Mouse (Mus musculus) kidney, embryonic 15.5 days (tissue): ENCODE results near the gene Zfand3. TPM values are rescaled to one million over a fixed set of nuclear protein-coding genes. Genes with fewer than 3 reads are reported as not detected.

Experiments used
- ATAC-seq: fragments of 200-750 bp; cut with Nextera tagmentation; replicated peaks from 2 replicates; pipeline ENCODE4 v1.8.0; 2017; ENCODE audit warnings: moderate TSS enrichment; ENCODE audit not compliant: low FRiP score
- H3K27ac ChIP-seq: fragments of 300-500 bp; sonication (generic); 2 replicates; pipeline ENCODE4 v1.5.1; 2015; ENCODE audit warnings: mild to moderate bottlenecking, inconsistent platforms
- H3K27me3 ChIP-seq: fragments of 300-500 bp; sonication (generic); 2 replicates; pipeline ENCODE4 v1.6.1; 2015; ENCODE audit warnings: inconsistent platforms
- H3K36me3 ChIP-seq: fragments of 300-500 bp; sonication (generic); 2 replicates; pipeline ENCODE4 v1.6.1; 2015; ENCODE audit warnings: inconsistent platforms
- H3K4me1 ChIP-seq: fragments of 300-500 bp; sonication (generic); 2 replicates; pipeline ENCODE4 v1.6.1; 2015; ENCODE audit warnings: inconsistent platforms
- H3K4me2 ChIP-seq: fragments of 300-500 bp; sonication (generic); 2 replicates; pipeline ENCODE4 v1.6.1; 2015; ENCODE audit warnings: moderate library complexity, mild to moderate bottlenecking, inconsistent platforms
- H3K4me3 ChIP-seq: fragments of 300-500 bp; sonication (generic); replicated peaks from 2 replicates; pipeline ENCODE4 v1.5.1; 2015; ENCODE audit warnings: mild to moderate bottlenecking, inconsistent platforms
- H3K9ac ChIP-seq: fragments of 300-500 bp; sonication (generic); 2 replicates; pipeline ENCODE4 v1.6.1; 2015; ENCODE audit warnings: mild to moderate bottlenecking, inconsistent platforms
- H3K9me3 ChIP-seq: fragments of 300-500 bp; sonication (generic); replicated peaks from 2 replicates; pipeline ENCODE4 v1.6.1; 2016; ENCODE audit warnings: inconsistent platforms
- WGBS: fragments of 180-500 bp; shearing (Covaris S2); methylation state at CpG from one replicate; pipeline ENCODE4 v1.1.7; 2015; ENCODE audit warnings: mixed read lengths; 5-methylcytosine and 5-hydroxymethylcytosine counted together
- polyA plus RNA-seq: library from polyadenylated mRNA; unstranded; fragments of >200 nt; fragmentation: Nextera tagmentation; extraction: Ambion mirVana; gene quantifications from 2 replicates; pipeline ENCODE4 v1.2.1, GENCODE M21; 2015

The Zfand3 gene
- polyA plus RNA-seq, 1 experiment from 2014 or later = 53.0 TPM

GRCm38 (mm10) chr17:30228439-30229215 is 224.1 kb downstream of the Zfand3 start:
- peaks cover 38% of the 10 kb centered on the region for H3K4me1 ChIP-seq
- no peaks in the 10 kb centered on the region for H3K36me3 ChIP-seq
- H3K4me2 ChIP-seq = no peak overlapping the region
- H3K9me3 ChIP-seq = no peaks in the 10 kb centered on the region
- no peaks in the 10 kb centered on the region for H3K27me3 ChIP-seq
- H3K9ac ChIP-seq = no peak overlapping the region
- ATAC-seq = no peak
- no peak overlapping the region for H3K4me3 ChIP-seq
- no peak overlapping the region for H3K27ac ChIP-seq
- WGBS = 85% methylated on average over 10 of the region's 10 CpGs

- peak; percentile 56; the same call in 1 of the 2 replicates for ATAC-seq
- no peak overlapping the region for H3K4me2 ChIP-seq
- H3K27me3 ChIP-seq = no peaks in the 10 kb centered on the region
- no peak overlapping the region for H3K9ac ChIP-seq
- H3K27ac ChIP-seq = no peak overlapping the region
- 62% methylated on average over 4 of the region's 4 CpGs for WGBS
- H3K9me3 ChIP-seq = no peaks in the 10 kb centered on the region
- H3K4me1 ChIP-seq = peaks cover 38% of the 10 kb centered on the region
- H3K36me3 ChIP-seq = no peaks in the 10 kb centered on the region
- H3K4me3 ChIP-seq = no peak overlapping the region
Observed at GRCm38 (mm10) chr17:30230428-30230827, 225.9 kb downstream of the Zfand3 start.

- Histone ChIP-seq H3K4me1 (peaks cover 40% of the 10 kb centered on the region), H3K4me2 (no peak overlapping the region), H3K27ac (no peak overlapping the region), H3K9ac (no peak overlapping the region), H3K4me3 (no peak overlapping the region), H3K9me3 (no peaks in the 10 kb centered on the region), H3K36me3 (no peaks in the 10 kb centered on the region), H3K27me3 (no peaks in the 10 kb centered on the region)
- 91% methylated on average over 1 of the region's 1 CpGs for WGBS
- no peak for ATAC-seq
Observed at GRCm38 (mm10) chr17:30231483-30231882, 226.9 kb downstream of the Zfand3 start.

GRCm38 (mm10) chr17:30232698-30233097 is 228.2 kb downstream of the Zfand3 start:
- Histone ChIP-seq H3K9me3 (no peaks in the 10 kb centered on the region), H3K4me3 (no peak overlapping the region), H3K4me1 (peaks cover 42% of the 10 kb centered on the region), H3K9ac (no peak overlapping the region), H3K36me3 (no peaks in the 10 kb centered on the region), H3K27me3 (no peaks in the 10 kb centered on the region), H3K4me2 (no peak overlapping the region), H3K27ac (no peak overlapping the region)
- WGBS = 66% methylated on average over 4 of the region's 4 CpGs
- no peak for ATAC-seq

GRCm38 (mm10) chr17:30235380-30235779 is 230.8 kb downstream of the Zfand3 start:
- ATAC-seq = 0 out of 2 replicates have a peak, but pooled peaks have one; percentile 25
- WGBS = 35% methylated on average over 4 of the region's 4 CpGs

GRCm38 (mm10) chr17:30236611-30237010 is 232.1 kb downstream of the Zfand3 start:
- H3K27me3 ChIP-seq = peaks cover 4% of the 10 kb centered on the region; the same call in 1 of the 2 replicates
- H3K4me1 ChIP-seq = peaks cover 27% of the 10 kb centered on the region
- H3K4me2 ChIP-seq = no peak overlapping the region
- H3K36me3 ChIP-seq = no peaks in the 10 kb centered on the region
- H3K4me3 ChIP-seq = no peak overlapping the region
- no peak overlapping the region for H3K27ac ChIP-seq
- no peak overlapping the region for H3K9ac ChIP-seq
- no peak for ATAC-seq
- H3K9me3 ChIP-seq = no peaks in the 10 kb centered on the region
- 52% methylated on average over 6 of the region's 6 CpGs for WGBS

More at GRCm38 (mm10) chr17:30235380-30235779, 230.8 kb downstream of the Zfand3 start:
- no peak overlapping the region for H3K4me2 ChIP-seq
- no peaks in the 10 kb centered on the region for H3K9me3 ChIP-seq
- no peak overlapping the region for H3K27ac ChIP-seq
- peaks cover 39% of the 10 kb centered on the region for H3K4me1 ChIP-seq
- no peak overlapping the region for H3K9ac ChIP-seq
- no peaks in the 10 kb centered on the region for H3K36me3 ChIP-seq
- no peaks in the 10 kb centered on the region for H3K27me3 ChIP-seq
- no peak overlapping the region for H3K4me3 ChIP-seq

- peaks cover 11% of the 10 kb centered on the region; the same call in 1 of the 2 replicates for H3K27me3 ChIP-seq
- no peak overlapping the region for H3K4me3 ChIP-seq
- 85% methylated on average over 7 of the region's 7 CpGs for WGBS
- no peaks in the 10 kb centered on the region for H3K36me3 ChIP-seq
- peaks cover 34% of the 10 kb centered on the region for H3K4me1 ChIP-seq
- no peak overlapping the region for H3K9ac ChIP-seq
- no peak overlapping the region for H3K4me2 ChIP-seq
- ATAC-seq = no peak
- H3K27ac ChIP-seq = no peak overlapping the region
- no peaks in the 10 kb centered on the region for H3K9me3 ChIP-seq
Observed at GRCm38 (mm10) chr17:30237600-30237999, 233.1 kb downstream of the Zfand3 start.

- Histone ChIP-seq H3K9ac (no peak overlapping the region), H3K36me3 (no peaks in the 10 kb centered on the region), H3K4me1 (peaks cover 37% of the 10 kb centered on the region), H3K9me3 (no peaks in the 10 kb centered on the region), H3K4me2 (no peak overlapping the region), H3K27ac (no peak overlapping the region), H3K4me3 (no peak overlapping the region), H3K27me3 (peaks cover 19% of the 10 kb centered on the region)
- no peak for ATAC-seq
- WGBS = 76% methylated on average over 5 of the region's 5 CpGs
Observed at GRCm38 (mm10) chr17:30239458-30239857, 234.9 kb downstream of the Zfand3 start.

- H3K4me1 ChIP-seq = peaks cover 40% of the 10 kb centered on the region
- no peak overlapping the region for H3K9ac ChIP-seq
- H3K4me3 ChIP-seq = no peak overlapping the region
- H3K9me3 ChIP-seq = no peaks in the 10 kb centered on the region
- no peak overlapping the region for H3K27ac ChIP-seq
- no peak for ATAC-seq
- peaks cover 19% of the 10 kb centered on the region for H3K27me3 ChIP-seq
- H3K36me3 ChIP-seq = no peaks in the 10 kb centered on the region
- H3K4me2 ChIP-seq = no peak overlapping the region
- WGBS = 76% methylated on average over 4 of the region's 4 CpGs
Observed at GRCm38 (mm10) chr17:30240659-30241058, 236.1 kb downstream of the Zfand3 start.

GRCm38 (mm10) chr17:30241061-30241460 is 236.5 kb downstream of the Zfand3 start:
- Histone ChIP-seq H3K9me3 (no peaks in the 10 kb centered on the region), H3K27me3 (peaks cover 19% of the 10 kb centered on the region), H3K4me1 (peaks cover 41% of the 10 kb centered on the region), H3K4me3 (no peak overlapping the region), H3K9ac (no peak overlapping the region), H3K4me2 (no peak overlapping the region), H3K36me3 (no peaks in the 10 kb centered on the region), H3K27ac (no peak overlapping the region)
- WGBS = 77% methylated on average over 6 of the region's 6 CpGs
- ATAC-seq = no peak

GRCm38 (mm10) chr17:30241720-30242322 is 237.3 kb downstream of the Zfand3 start:
- Histone ChIP-seq H3K4me2 (no peak overlapping the region), H3K9ac (no peak overlapping the region), H3K27me3 (peaks cover 19% of the 10 kb centered on the region), H3K36me3 (no peaks in the 10 kb centered on the region), H3K4me3 (no peak overlapping the region), H3K27ac (no peak overlapping the region), H3K9me3 (no peaks in the 10 kb centered on the region), H3K4me1 (peaks cover 37% of the 10 kb centered on the region)
- no peak for ATAC-seq
- 64% methylated on average over 17 of the region's 17 CpGs for WGBS

- no peak overlapping the region for H3K4me2 ChIP-seq
- H3K4me3 ChIP-seq = no peak overlapping the region
- no peak overlapping the region for H3K9ac ChIP-seq
- H3K27me3 ChIP-seq = peaks cover 19% of the 10 kb centered on the region
- peaks cover 37% of the 10 kb centered on the region for H3K4me1 ChIP-seq
- no peak overlapping the region for H3K27ac ChIP-seq
- 96% methylated on average over 4 of the region's 4 CpGs for WGBS
- no peaks in the 10 kb centered on the region for H3K36me3 ChIP-seq
- no peaks in the 10 kb centered on the region for H3K9me3 ChIP-seq
- no peak for ATAC-seq
Observed at GRCm38 (mm10) chr17:30242647-30243046, 238.1 kb downstream of the Zfand3 start.
